Mouse (Mus musculus) cortical plate, adult 2 months (tissue): ENCODE data around the gene Arfgap1. TPM values are rescaled to one million over a fixed set of nuclear protein-coding genes. Genes with fewer than 3 reads are reported as not detected.
A peak's percentile ranks its signal among the peaks of the same experiment; 100 is the strongest.

ENCODE experiments used
- H3K27ac ChIP-seq: fragments of 200-500 bp; 2 replicates; pipeline ENCODE4 v1.5.1; 2012; ENCODE audit warnings: low read length, control low read depth, inconsistent platforms; ENCODE audit not compliant: insufficient read depth
- H3K4me1 ChIP-seq: fragments of 200-500 bp; 2 replicates; pipeline ENCODE4 v1.6.1; 2011; ENCODE audit warnings: low read length; ENCODE audit not compliant: control insufficient read depth, insufficient read depth
- H3K4me3 ChIP-seq: fragments of 200-500 bp; 2 replicates; pipeline ENCODE4 v1.5.1; 2011; ENCODE audit warnings: mild to moderate bottlenecking, low read length, control low read depth; ENCODE audit not compliant: insufficient read depth
- CTCF ChIP-seq: fragments of 200-500 bp; IDR thresholded peaks from 2 replicates; pipeline ENCODE4 v1.5.1; 2011; ENCODE audit warnings: mild to moderate bottlenecking, control low read depth, low read length; ENCODE audit not compliant: insufficient read depth; ENCODE audit errors: extremely low read depth
- POLR2A ChIP-seq: fragments of 200-500 bp; IDR thresholded peaks from 2 replicates; pipeline ENCODE4 v1.6.1; 2011; ENCODE audit warnings: mild to moderate bottlenecking, low read length, control low read depth; ENCODE audit not compliant: insufficient read depth; ENCODE audit errors: extremely low read depth
- polyA plus RNA-seq: library from polyadenylated mRNA; depleted of rRNA; stranded (reverse); fragments of >200 nt; gene quantifications from 2 replicates; pipeline ENCODE4 v1.2.3, GENCODE M21; 2012

Arfgap1 gene
- polyA plus RNA-seq, 1 experiment: 146 TPM

DNA sequence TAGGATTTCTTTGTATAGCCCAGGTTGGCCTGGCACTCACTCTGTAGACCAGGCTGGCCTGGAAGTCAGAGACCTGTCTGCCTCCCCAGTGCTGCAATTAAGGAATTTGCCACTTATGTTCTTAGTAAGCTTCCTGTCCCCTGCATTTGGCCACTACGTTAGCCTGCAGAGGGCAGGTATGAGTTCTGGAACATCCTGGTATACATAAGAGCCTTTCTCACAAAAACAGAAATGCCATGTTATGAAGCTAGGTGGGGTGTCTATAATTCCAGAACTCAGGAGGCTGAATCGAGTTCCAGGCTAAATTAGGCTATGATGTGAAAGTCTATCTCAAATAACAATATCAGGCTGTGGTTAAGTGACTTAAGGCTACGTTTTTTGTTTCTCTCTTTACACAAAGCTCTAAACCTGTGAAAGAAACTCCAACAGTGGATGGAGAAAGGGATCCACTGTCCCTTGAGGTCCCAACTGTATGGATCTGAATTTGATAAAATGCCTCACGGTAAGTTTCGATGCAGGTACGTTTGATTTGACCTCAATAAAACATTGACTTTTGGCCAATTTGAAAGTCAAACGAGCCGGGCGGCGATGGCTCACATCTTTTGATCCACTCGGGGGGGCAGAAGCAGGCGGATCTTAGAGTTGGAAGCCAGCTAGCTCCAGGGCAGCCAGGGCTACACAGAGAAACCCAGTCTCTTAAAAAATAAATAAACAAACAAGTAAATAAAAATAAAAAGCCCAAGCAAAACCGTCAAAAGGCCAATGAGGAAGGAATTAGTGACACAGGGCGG lies 738 bp upstream of the Arfgap1 start:
- Histone ChIP-seq H3K27ac (peak overlapping the region; percentile 98), H3K4me3 (peak overlapping the region; percentile 90), H3K4me1 (peaks cover 6% of the 10 kb centered on the region; the same call in 1 of the 2 replicates)
- TF ChIP-seq POLR2A: no peak
- TF ChIP-seq CTCF: peak; percentile 33; the same call in 1 of the 2 replicates

GRCm38 (mm10) chr2:180981133-180981532 lies 14.1 kb downstream of the Arfgap1 start:
- H3K4me3 ChIP-seq: no peak overlapping the region
- no peaks in the 10 kb centered on the region for H3K4me1 ChIP-seq
- H3K27ac ChIP-seq: no peak overlapping the region
- TF ChIP-seq POLR2A (no peak), CTCF (no peak)

GRCm38 (mm10) chr2:180985635-180986034 lies 18.6 kb downstream of the Arfgap1 start:
- TF ChIP-seq POLR2A (no peak), CTCF (no peak)
- Histone ChIP-seq H3K4me1 (peaks cover 3% of the 10 kb centered on the region), H3K27ac (no peak overlapping the region), H3K4me3 (no peak overlapping the region)

DNA sequence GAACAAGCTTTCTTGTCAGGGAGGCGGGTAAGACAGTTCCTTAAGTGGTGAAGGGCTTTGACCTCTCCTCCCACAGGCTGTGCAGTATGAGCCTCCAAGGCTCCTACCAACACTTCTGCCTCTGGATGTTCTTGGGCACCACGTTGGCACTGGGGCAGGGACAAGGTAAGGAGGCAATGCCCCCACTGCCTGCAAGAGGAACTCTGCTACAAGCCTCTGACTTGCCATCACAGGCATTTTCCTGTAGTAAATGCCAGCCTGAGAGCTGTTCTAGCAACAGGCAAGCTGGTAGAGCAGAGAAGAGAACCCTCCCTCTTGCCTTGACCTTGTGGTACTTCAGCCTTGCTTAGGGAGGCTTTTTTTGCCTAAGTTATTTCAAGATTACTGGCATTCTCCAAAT lies 19.4 kb downstream of the Arfgap1 start, which contains the start of gene Col20a1:
Gene Col20a1, plus strand, starts transcription at position 87 of the 400 bp plus-strand sequence.
- Histone ChIP-seq H3K4me3 (no peak within 1 kb of the TSS), H3K27ac (no peak within 1 kb of the TSS)
- no peak for TF ChIP-seq POLR2A
- TF ChIP-seq CTCF: no peak

GRCm38 (mm10) chr2:180987001-180987400 lies 20.0 kb downstream of the Arfgap1 start:
- TF ChIP-seq CTCF: no peak
- TF ChIP-seq POLR2A: no peak
- H3K27ac ChIP-seq: no peak overlapping the region
- H3K4me3 ChIP-seq: no peak overlapping the region
- peaks cover 3% of the 10 kb centered on the region for H3K4me1 ChIP-seq

More for the DNA sequence above, 19.4 kb downstream of the Arfgap1 start, which contains the start of gene Col20a1:
- H3K4me1 ChIP-seq: peaks cover 3% of the 10 kb centered on the region

DNA sequence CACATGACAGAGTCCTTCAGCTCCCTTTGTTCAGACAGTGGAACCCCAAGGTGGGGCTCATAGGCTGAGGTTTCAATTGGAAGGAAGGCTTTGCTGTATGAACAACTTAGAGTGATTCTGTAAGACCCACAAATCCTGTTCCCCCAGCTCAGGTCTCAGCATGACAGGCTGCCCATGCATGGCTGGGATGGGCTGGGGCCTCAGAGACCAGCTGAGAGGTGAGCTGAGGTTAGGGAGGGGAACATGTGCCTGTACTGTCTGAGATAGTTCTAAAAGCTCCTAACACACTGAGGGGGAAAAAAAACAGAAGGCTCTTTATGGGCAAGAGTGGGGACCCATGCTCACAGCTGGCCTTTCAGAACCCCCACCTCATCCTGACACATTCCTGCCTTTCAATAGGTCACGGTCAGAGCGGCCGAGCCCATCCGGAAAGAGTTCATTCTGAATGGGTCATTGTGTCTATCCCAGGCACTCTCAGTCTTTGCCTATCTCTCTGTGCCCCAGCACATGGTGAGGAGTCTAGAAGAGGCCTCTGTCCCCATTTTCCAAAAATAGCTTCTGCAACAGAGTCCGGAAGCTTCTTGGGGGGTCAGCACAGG lies 20.5 kb downstream of the Arfgap1 start:
- no peak overlapping the region for H3K27ac ChIP-seq
- peaks cover 3% of the 10 kb centered on the region for H3K4me1 ChIP-seq
- H3K4me3 ChIP-seq: no peak overlapping the region
- TF ChIP-seq POLR2A (no peak), CTCF (no peak)

GRCm38 (mm10) chr2:180988347-180988913 lies 21.4 kb downstream of the Arfgap1 start:
- Histone ChIP-seq H3K4me3 (no peak overlapping the region), H3K27ac (no peak overlapping the region), H3K4me1 (peaks cover 3% of the 10 kb centered on the region)
- TF ChIP-seq CTCF: no peak
- TF ChIP-seq POLR2A: no peak

GRCm38 (mm10) chr2:180988948-180989347 lies 21.9 kb downstream of the Arfgap1 start:
- Histone ChIP-seq H3K4me1 (peaks cover 3% of the 10 kb centered on the region), H3K27ac (no peak overlapping the region), H3K4me3 (no peak overlapping the region)
- TF ChIP-seq CTCF (no peak), POLR2A (no peak)

- H3K27ac ChIP-seq: no peak overlapping the region
- H3K4me1 ChIP-seq: peaks cover 3% of the 10 kb centered on the region
- TF ChIP-seq POLR2A: no peak
- no peak for TF ChIP-seq CTCF
- H3K4me3 ChIP-seq: no peak overlapping the region
Measured at GRCm38 (mm10) chr2:180990347-180990746, 23.3 kb downstream of the Arfgap1 start.

DNA sequence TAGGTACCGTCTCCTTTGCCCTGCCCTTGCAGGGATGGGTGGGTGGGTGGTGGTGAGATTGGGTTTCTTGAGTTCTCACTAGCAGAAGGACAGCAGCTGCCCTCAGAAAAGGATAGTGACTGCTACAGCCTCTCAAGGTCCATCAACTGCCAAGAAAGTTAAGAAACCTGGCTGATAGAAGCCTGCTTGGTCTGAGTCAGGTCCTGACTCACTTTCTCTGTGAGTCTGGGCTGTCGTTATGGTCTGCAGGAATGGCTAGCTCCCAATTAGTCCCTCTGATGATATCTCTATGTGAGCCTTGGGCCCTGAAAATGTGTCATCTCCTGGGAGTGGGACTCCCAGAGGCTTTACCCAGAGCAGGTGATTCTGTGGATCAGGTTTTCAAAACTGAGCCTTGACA lies 27.3 kb downstream of the Arfgap1 start:
- no peak overlapping the region for H3K27ac ChIP-seq
- H3K4me1 ChIP-seq: peaks cover 2% of the 10 kb centered on the region; the same call in 1 of the 2 replicates
- H3K4me3 ChIP-seq: no peak overlapping the region
- TF ChIP-seq CTCF: no peak
- TF ChIP-seq POLR2A: no peak

DNA sequence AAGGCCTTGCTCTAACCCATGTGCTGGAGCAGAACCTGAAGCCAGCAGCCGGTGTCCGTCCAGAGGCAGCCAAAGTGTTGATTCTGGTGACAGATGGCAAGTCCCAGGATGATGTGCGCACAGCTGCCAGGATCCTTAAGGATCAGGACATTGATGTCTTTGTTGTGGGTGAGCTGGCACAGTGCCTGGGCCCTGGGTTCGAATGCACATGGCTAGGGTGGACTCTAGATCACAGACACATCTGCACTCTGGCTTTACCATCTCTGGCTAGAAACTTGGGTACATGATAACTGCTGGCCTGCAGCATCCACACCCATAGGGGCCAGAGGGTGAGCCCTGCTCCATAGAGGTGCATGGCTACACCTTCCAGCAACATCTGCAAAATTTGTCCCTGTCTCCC lies 28.4 kb downstream of the Arfgap1 start:
- H3K4me1 ChIP-seq: peaks cover 1% of the 10 kb centered on the region; the same call in 1 of the 2 replicates
- no peak overlapping the region for H3K27ac ChIP-seq
- TF ChIP-seq CTCF (no peak), POLR2A (no peak)
- no peak overlapping the region for H3K4me3 ChIP-seq
